Mouse (Mus musculus) liver, embryonic 13.5 days (tissue): ENCODE measurements at regions not wholly inside any gene's neighbourhood (a gene's known extent, or its start where the extent isn't known, plus 50 kb on each side); places are given as distances from the start of the nearest gene placed in this dataset.

Source experiments
- ATAC-seq: fragments of 200-750 bp; cut with Nextera tagmentation; 2 replicates; pipeline ENCODE4 v1.8.0; 2017; ENCODE audit warnings: low read depth, mild to moderate bottlenecking, moderate number of reproducible peaks, moderate library complexity
- DNase-seq: peaks from one replicate; pipeline ENCODE4 v3.0.0; 2022
- H3K27ac ChIP-seq: fragments of 300-500 bp; sonication (generic); 2 replicates; pipeline ENCODE4 v1.5.1; 2015; ENCODE audit warnings: moderate library complexity, mild to moderate bottlenecking, inconsistent platforms
- H3K27me3 ChIP-seq: fragments of 300-500 bp; sonication (generic); 2 replicates; pipeline ENCODE4 v1.6.1; 2015; ENCODE audit warnings: mild to moderate bottlenecking, inconsistent platforms
- H3K36me3 ChIP-seq: fragments of 300-500 bp; sonication (generic); 2 replicates; pipeline ENCODE4 v1.6.1; 2015; ENCODE audit warnings: mild to moderate bottlenecking, inconsistent platforms
- H3K4me1 ChIP-seq: fragments of 300-500 bp; sonication (generic); replicated peaks from 2 replicates; pipeline ENCODE4 v1.6.1; 2015; ENCODE audit warnings: inconsistent platforms
- H3K4me2 ChIP-seq: fragments of 300-500 bp; sonication (generic); 2 replicates; pipeline ENCODE4 v1.6.1; 2015; ENCODE audit warnings: inconsistent platforms, mild to moderate bottlenecking, moderate library complexity
- H3K4me3 ChIP-seq: fragments of 300-500 bp; sonication (generic); replicated peaks from 2 replicates; pipeline ENCODE4 v1.5.1; 2015; ENCODE audit warnings: mild to moderate bottlenecking, inconsistent platforms
- H3K9ac ChIP-seq: fragments of 300-500 bp; sonication (generic); 2 replicates; pipeline ENCODE4 v1.6.1; 2015; ENCODE audit warnings: mild to moderate bottlenecking, inconsistent platforms
- H3K9me3 ChIP-seq: fragments of 300-500 bp; sonication (generic); replicated peaks from 2 replicates; pipeline ENCODE4 v1.6.1; 2016; ENCODE audit warnings: inconsistent platforms
- WGBS: fragments of 180-500 bp; shearing (Covaris S2); methylation state at CpG from one replicate; pipeline ENCODE4 v1.1.7; 2015; ENCODE audit not compliant: insufficient replicate concordance; 5-methylcytosine and 5-hydroxymethylcytosine counted together

DNA sequence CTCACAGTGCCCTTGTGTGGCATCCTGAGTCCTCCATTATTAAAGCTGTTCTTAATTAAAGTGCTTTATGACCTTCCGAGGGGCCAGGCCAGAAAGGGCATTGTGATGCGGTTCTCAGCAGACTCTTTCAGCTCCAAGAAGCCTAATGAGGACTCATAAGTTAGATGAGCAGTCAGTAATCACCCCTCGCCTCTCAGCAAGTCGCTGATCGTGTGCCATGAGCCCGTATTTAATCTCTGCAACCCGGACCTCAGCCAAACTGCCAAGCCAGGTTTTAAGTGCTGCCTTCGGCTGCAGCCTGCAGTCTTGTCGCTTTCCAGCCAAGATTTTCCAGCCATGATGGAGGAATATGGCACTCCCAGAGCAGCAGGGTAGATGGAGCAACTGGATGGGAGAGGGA is 56.1 kb upstream of the Rbfox1 start:
- no peak for DNase-seq
- Histone ChIP-seq H3K27ac (no peak overlapping the region), H3K4me1 (no peaks in the 10 kb centered on the region)

DNA sequence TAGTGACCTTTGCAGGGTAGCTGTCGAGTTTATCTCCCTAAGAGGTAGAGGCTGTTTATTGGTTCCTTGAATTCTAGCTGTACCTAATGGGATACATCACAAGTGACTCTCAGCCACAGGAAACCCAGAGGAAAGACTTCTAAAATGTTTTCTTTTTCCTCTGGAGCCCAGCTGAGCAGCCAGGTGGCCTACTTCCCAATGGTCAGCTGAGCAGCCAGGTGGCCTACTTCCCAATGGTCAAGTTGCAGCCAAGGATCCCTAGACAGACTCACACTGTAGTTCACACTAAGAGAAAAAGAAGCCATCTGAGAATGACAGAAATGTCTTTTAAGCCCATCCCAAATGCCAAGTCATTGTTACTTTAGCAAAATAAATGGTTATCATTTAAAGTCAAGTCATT is 61.8 kb upstream of the Rbfox1 start:
- H3K9ac ChIP-seq, result no peak overlapping the region
- ATAC-seq (no peak), DNase-seq (no peak)
- no peak overlapping the region for H3K4me3 ChIP-seq
- H3K27me3 ChIP-seq, result no peaks in the 10 kb centered on the region
- no peak overlapping the region for H3K27ac ChIP-seq
- H3K4me2 ChIP-seq, result no peak overlapping the region
- 25% methylated on average over 1 of the region's 1 CpGs for WGBS
- H3K4me1 ChIP-seq, result no peaks in the 10 kb centered on the region
- H3K36me3 ChIP-seq, result no peaks in the 10 kb centered on the region
- H3K9me3 ChIP-seq, result no peaks in the 10 kb centered on the region

More for the DNA sequence above, 56.1 kb upstream of the Rbfox1 start:
- Histone ChIP-seq H3K9me3 (peaks cover 5% of the 10 kb centered on the region; the same call in 1 of the 2 replicates), H3K36me3 (no peaks in the 10 kb centered on the region), H3K4me2 (no peak overlapping the region), H3K4me3 (no peak overlapping the region), H3K9ac (no peak overlapping the region), H3K27me3 (no peaks in the 10 kb centered on the region)
- no peak for ATAC-seq
- 57% methylated on average over 9 of the region's 9 CpGs for WGBS

DNA sequence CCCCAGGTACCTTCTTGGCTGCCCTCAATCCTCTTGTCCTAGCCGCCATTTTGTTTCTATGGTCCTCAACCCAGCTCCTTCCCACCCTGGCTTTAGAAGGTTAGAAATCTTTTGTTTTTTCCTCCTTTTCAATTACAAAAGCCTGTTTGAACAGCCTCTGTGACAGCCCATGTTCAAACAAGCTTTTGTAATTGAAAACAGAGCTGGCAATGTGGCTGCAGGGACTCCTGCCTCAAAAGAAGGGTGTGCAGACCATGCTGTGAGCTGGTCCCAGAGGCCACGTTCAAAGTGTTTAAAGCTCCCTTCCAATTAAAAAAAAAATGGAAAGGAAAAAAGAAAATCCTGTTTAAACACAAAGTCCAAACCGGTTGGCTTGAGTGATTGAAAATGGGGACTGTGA is 68.0 kb upstream of the Rbfox1 start:
- ATAC-seq, result no peak
- Histone ChIP-seq H3K9me3 (no peaks in the 10 kb centered on the region), H3K4me3 (no peak overlapping the region), H3K27me3 (no peaks in the 10 kb centered on the region), H3K4me1 (no peaks in the 10 kb centered on the region), H3K4me2 (no peak overlapping the region), H3K27ac (no peak overlapping the region), H3K9ac (no peak overlapping the region), H3K36me3 (no peaks in the 10 kb centered on the region)
- DNase-seq, result no peak
- WGBS, result 46% methylated on average over 3 of the region's 3 CpGs

DNA sequence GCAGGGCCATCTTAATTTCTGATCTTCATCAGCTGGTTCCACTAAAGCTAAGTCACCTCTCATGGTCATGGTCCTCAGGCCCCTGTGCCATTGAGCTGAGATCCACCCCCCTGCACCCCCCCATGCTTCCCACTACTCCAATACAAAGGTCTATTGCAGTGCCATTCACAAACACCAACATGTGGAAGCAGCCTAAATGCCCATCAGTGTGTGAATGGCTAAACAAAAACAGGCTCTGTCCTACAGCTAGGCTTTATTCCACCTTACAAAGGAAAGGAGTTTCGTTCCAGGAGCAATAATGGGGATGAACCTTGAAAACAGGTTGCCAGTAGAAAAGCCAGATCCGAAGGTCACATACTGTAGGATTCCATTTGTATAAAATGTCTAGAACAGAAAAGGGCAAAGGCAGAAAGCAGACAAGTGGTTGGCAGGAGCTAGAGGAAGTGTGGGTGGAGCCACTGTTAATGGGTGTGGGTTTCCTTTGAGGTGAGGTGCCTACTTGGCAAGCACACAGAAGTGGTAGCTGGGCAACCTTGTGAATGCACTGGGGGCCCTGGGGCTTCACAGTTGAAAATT is 72.8 kb upstream of the Rbfox1 start:
- DNase-seq (no peak), ATAC-seq (no peak)
- no peaks in the 10 kb centered on the region for H3K4me1 ChIP-seq
- no peaks in the 10 kb centered on the region for H3K9me3 ChIP-seq
- H3K4me3 ChIP-seq, result no peak overlapping the region
- H3K4me2 ChIP-seq, result no peak overlapping the region
- no peak overlapping the region for H3K27ac ChIP-seq
- H3K36me3 ChIP-seq, result no peaks in the 10 kb centered on the region
- no peaks in the 10 kb centered on the region for H3K27me3 ChIP-seq
- WGBS, result 52% methylated on average over 2 of the region's 2 CpGs
- H3K9ac ChIP-seq, result no peak overlapping the region

DNA sequence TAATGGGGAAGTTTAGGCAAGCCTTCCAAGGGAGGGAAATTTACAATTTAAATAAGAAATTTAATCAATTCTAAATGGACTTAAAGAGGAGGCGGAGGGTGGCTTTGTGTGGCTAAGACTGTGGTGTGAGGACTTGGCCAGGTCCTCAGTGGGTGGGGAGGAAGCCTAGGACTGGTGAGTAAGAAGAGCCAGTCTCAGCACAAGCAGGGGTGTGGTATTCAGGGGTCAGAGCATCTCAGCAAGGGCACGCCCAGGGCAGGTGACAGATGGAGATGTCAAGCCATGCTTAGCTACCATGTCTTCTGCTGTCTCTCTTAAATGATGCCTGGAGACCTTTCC is 73.5 kb upstream of the Rbfox1 start:
- DNase-seq (no peak), ATAC-seq (no peak)
- H3K36me3 ChIP-seq, result no peaks in the 10 kb centered on the region
- H3K9me3 ChIP-seq, result no peaks in the 10 kb centered on the region
- no peak overlapping the region for H3K4me2 ChIP-seq
- no peaks in the 10 kb centered on the region for H3K27me3 ChIP-seq
- H3K27ac ChIP-seq, result no peak overlapping the region
- no peak overlapping the region for H3K4me3 ChIP-seq
- no peak overlapping the region for H3K9ac ChIP-seq
- no peaks in the 10 kb centered on the region for H3K4me1 ChIP-seq
- 30% methylated on average over 2 of the region's 2 CpGs for WGBS

DNA sequence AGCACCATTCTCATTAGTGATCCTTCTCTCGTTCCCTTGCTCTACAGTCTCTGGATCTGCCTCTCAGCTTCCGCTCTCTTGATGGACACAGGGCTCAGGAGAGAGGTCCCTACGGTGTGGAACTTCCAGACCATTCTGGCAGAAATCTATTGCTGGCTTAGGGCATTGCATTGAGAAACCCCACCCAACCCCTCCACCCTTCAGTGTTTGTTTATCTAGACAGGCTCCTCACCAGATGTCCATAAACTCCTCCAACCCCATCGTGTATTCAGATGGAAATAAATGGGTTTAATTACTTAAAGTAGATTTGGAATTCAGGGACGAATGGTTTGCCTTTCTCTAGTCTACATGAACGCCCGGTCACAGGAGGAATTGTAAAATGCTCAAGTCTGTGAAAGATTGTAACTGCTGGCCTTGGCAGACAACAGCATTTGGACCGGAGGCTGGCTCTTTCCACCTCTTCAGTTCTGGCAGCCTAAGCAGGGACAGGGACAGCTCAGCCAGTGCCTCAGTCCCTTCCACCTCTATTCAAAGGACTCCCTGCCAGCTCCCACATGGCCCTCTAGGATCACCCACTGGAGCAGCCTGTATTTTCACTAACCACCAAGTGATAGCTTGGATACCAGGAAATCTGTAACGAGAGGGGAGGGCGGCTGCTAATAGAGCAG is 74.0 kb upstream of the Rbfox1 start:
- DNase-seq (no peak), ATAC-seq (no peak)
- Histone ChIP-seq H3K27ac (no peak overlapping the region), H3K36me3 (no peaks in the 10 kb centered on the region), H3K27me3 (no peaks in the 10 kb centered on the region), H3K9ac (no peak overlapping the region), H3K4me1 (no peaks in the 10 kb centered on the region), H3K4me3 (no peak overlapping the region), H3K4me2 (no peak overlapping the region), H3K9me3 (no peaks in the 10 kb centered on the region)
- 47% methylated on average over 10 of the region's 10 CpGs for WGBS

DNA sequence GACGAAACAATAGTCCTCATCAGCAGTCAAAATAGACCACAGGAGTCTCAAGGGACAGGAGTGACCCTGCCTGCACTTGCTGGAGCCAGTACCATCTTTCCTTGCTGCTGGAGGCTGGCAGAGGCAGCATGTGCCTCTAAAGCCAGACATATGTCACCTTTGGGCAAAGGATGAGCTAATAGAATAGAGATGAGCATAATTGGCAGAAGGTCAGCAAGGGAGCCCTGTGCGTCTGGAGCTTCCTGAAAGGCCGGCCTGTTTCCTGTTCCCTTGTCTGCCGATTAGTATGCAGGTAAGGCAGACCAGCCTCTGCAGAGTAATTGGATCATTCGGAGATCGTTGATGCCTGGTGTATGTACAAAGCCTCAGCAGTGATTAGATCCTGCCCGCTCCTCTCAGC is 87.0 kb upstream of the Rbfox1 start:
- Histone ChIP-seq H3K9ac (no peak overlapping the region), H3K9me3 (no peaks in the 10 kb centered on the region), H3K4me3 (no peak overlapping the region), H3K27me3 (no peaks in the 10 kb centered on the region), H3K4me2 (no peak overlapping the region), H3K4me1 (no peaks in the 10 kb centered on the region), H3K36me3 (no peaks in the 10 kb centered on the region), H3K27ac (no peak overlapping the region)
- ATAC-seq (no peak), DNase-seq (no peak)
- 52% methylated on average over 7 of the region's 7 CpGs for WGBS

DNA sequence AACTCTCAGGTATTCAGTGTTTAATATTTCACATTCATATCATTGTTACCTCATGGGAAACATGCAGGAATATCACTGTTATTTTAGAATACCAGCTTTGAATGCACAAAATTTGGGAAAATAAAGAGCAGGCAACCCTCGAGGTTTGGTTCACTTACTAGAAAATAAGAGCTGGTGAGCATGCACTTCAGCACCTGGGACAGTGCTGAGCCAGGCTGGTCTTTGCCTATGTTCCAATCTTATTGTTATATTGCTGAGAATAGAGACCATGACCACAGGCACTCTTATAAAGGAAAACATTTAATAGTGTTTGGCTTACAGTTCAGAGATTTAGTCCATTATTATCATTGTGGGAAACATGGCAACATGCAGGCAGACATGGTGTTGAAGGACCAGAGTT is 92.9 kb upstream of the Rbfox1 start:
- DNase-seq, result no peak
- Histone ChIP-seq H3K4me3 (no peak overlapping the region), H3K27me3 (no peaks in the 10 kb centered on the region), H3K9ac (no peak overlapping the region), H3K9me3 (0 out of 2 replicates have a peak, but pooled peaks cover 5% of the 10 kb centered on the region), H3K36me3 (no peaks in the 10 kb centered on the region), H3K4me1 (no peaks in the 10 kb centered on the region), H3K27ac (no peak overlapping the region), H3K4me2 (no peak overlapping the region)
- 24% methylated on average over 1 of the region's 1 CpGs for WGBS
- no peak for ATAC-seq

DNA sequence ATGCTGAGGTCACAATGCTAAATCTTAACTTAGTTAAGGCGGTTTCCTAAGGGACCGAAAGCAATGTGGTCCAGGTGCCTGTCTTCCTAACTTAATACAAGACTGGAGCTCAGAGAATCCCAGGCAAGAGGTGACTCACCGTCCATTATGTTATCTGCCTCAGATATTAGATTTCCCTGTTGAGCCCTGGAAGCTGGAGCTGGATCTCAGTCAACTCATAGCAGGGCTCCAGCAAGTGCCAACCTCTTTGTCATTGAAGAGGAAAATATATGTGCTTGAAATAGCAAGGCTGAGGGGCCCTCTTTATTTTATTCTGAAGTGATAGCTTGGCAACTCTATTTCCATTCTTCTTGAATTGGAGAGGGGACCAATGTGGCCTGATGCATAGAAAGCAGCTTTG is 95.0 kb upstream of the Rbfox1 start:
- 0 out of 2 replicates have a peak, but pooled peaks cover 5% of the 10 kb centered on the region for H3K9me3 ChIP-seq
- no peaks in the 10 kb centered on the region for H3K36me3 ChIP-seq
- H3K4me3 ChIP-seq, result no peak overlapping the region
- 64% methylated on average over 3 of the region's 3 CpGs for WGBS
- no peaks in the 10 kb centered on the region for H3K4me1 ChIP-seq
- H3K27ac ChIP-seq, result no peak overlapping the region
- DNase-seq (no peak), ATAC-seq (no peak)
- no peak overlapping the region for H3K4me2 ChIP-seq
- H3K27me3 ChIP-seq, result no peaks in the 10 kb centered on the region
- H3K9ac ChIP-seq, result no peak overlapping the region

DNA sequence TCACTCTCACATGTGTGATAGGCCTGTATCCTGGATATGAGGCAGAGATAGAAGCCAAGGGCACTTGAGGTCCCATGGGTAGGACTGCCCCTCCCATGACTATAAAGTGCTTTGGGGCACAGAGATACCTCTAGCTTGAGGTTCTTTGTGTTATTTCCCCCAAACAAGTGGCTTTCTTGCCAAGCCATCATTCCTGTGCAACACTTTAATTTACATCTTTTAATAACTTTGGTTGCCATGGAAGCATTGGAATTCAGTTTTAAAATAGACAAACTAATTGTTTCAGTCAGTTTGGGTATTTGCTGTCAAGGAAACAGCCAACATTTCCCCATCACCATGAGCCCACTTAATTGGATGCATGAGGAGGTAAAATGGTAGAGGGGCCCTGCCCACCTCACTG is 97.9 kb upstream of the Rbfox1 start:
- DNase-seq (no peak), ATAC-seq (no peak)
- no peaks in the 10 kb centered on the region for H3K36me3 ChIP-seq
- no peak overlapping the region for H3K4me2 ChIP-seq
- no peaks in the 10 kb centered on the region for H3K4me1 ChIP-seq
- no peak overlapping the region for H3K4me3 ChIP-seq
- H3K9ac ChIP-seq, result no peak overlapping the region
- H3K9me3 ChIP-seq, result 0 out of 2 replicates have a peak, but pooled peaks cover 5% of the 10 kb centered on the region
- H3K27ac ChIP-seq, result no peak overlapping the region
- no peaks in the 10 kb centered on the region for H3K27me3 ChIP-seq

DNA sequence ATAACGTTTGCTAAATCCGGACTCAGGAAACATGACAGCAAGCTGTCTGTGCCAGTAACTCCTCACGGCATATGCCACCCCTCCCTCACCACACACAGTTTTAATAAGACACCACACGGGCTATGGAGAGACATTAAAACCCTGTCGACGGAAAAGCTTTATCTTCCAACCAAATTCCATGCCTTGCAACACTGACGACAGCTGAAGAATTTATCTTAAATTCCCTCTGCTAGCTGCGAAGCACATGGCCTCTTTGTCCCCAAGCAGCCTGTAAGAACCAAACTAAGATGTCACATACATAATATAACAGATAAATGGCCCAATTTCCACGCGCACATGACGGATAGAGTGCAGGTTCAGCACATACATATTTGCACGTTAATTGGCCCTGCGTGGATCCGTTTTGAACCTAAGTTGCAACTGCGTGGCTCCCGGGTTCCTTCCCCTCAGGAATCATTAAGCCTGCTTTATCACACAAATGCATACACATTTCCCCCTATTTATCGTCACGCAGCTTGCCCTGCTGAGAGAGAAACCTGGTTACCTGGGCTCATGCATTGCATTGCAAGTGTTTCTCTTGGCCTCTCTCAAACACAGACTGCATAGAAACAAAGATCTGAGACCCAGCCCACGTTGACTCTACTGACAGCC is 118.3 kb upstream of the Rbfox1 start:
- H3K4me2 ChIP-seq, result no peak overlapping the region

DNA sequence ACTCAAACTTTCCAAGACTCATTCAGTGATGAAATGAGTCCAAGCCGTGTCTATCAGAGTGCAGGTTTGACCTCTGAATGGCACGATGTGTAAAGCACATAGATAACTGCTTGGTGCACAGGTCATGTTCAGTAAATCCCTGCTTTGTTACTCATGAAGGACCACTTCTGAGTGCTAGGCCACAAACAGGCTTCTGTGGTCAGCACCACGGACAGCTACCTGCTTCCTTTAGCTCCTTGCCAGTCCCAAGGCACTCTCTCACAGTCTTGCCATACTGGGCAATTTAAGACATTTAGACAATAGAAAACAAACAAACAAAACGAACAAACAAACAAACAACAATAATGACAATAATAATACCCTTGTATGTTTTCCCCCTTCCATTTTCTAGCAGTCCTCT is 120.0 kb upstream of the Rbfox1 start:
- H3K9me3 ChIP-seq, result 0 out of 2 replicates have a peak, but pooled peaks cover 4% of the 10 kb centered on the region
- no peak for ATAC-seq
- H3K4me2 ChIP-seq, result no peak overlapping the region
- 24% methylated on average over 4 of the region's 4 CpGs for WGBS
- H3K36me3 ChIP-seq, result no peaks in the 10 kb centered on the region
- no peaks in the 10 kb centered on the region for H3K4me1 ChIP-seq
- no peak overlapping the region for H3K4me3 ChIP-seq
- H3K27ac ChIP-seq, result no peak overlapping the region
- no peak for DNase-seq
- no peaks in the 10 kb centered on the region for H3K27me3 ChIP-seq
- no peak overlapping the region for H3K9ac ChIP-seq

More for the DNA sequence above, 118.3 kb upstream of the Rbfox1 start:
- ATAC-seq, result no peak
- Histone ChIP-seq H3K4me3 (no peak overlapping the region), H3K4me1 (no peaks in the 10 kb centered on the region), H3K9ac (no peak overlapping the region), H3K27ac (no peak overlapping the region), H3K27me3 (no peaks in the 10 kb centered on the region), H3K36me3 (no peaks in the 10 kb centered on the region), H3K9me3 (no peaks in the 10 kb centered on the region)
- 71% methylated on average over 19 of the region's 19 CpGs for WGBS
- no peak for DNase-seq
